Mouse (Mus musculus): ENCODE measurements around the gene Itgb5.

The Itgb5 gene

GRCm38 (mm10) chr16:33904553-33904952 is 75.1 kb downstream of the Itgb5 start:
- DNase-seq (ENCODE audit: extremely low spot score), result no peak

DNA sequence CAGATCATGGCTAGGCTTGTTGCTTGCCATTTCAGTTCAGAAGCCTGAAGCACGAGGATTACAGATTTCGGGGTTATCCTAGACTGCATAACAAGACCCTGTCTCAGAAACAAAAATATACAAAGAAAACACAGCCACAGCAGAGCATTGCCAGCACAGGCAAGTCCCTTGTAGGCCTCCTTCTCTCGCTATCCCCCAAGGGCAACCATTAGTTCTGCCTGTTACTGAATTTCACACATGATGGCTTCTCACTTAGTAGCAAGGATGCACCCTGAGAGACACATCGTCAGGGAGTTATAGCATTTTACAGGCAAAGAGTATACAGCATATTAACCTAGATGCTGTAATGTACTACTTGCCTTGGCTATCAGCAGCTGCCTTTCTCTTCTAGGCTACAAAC is 78.8 kb downstream of the Itgb5 start:
- DNase-seq (ENCODE audit: extremely low spot score), result no peak

- no peak for DNase-seq (ENCODE audit: extremely low spot score)
Observed at GRCm38 (mm10) chr16:33914997-33915396, 85.5 kb downstream of the Itgb5 start.

GRCm38 (mm10) chr16:33916473-33917251 is 87.2 kb downstream of the Itgb5 start:
- no peak for DNase-seq (ENCODE audit: extremely low spot score)

DNA sequence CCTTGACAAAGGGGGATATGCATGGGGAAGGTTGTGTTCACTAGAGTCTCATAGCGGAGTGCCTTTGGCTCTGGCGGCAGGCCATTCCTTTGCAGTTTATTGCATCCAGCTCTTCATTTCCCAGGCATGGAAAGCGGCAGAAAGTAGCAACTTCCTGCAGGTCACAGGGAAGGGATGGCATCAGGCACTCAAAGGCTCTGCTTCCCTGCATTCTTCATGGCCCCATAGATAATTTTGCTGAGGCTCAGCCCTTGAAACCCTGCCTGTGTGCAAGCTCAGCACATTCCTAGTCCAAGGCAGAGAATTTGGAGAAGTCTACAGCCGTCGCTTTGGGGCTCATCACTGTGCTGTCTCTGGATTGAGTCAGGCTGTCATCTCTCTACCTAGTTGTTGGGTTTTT is 87.9 kb downstream of the Itgb5 start:
- no peak for DNase-seq (ENCODE audit: extremely low spot score)

DNA sequence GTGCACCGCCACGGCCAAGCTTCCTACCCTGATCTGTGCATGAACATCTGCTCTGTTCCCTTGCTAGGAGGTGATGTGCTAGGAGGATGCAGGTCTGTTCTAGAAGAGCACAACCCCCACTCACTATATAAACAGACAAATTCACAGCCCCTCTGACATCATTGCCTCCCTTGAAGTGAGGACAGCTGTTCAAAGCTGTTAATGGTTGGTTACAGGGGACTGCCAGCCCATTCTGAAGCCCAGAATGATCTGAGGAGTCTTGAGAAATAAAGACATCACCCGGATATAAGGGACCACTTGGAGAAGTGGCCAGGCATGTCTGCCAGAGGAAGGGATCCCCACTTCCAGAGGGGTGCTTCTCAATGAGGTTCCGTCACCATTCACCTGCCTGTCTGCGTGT is 88.5 kb downstream of the Itgb5 start:
- no peak for DNase-seq (ENCODE audit: extremely low spot score)

DNA sequence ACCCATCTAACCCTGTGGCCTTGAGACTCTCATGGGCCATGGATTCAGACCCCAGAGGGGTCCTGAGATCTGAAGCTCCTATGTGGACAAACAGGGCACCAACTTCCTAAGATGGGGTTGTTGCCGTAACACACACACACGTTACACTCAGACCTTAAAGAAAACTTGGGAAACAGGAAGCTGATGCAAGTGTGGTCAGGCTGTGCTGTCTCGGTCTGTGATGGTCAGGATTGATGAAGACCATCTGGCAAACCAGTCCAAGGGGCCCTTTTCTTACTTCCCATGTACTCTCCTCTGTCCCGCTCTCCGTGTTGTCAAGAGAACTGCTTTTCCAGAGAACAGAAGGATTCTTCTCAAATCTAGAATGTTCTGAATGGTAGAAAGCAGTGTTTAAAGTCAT is 92.0 kb downstream of the Itgb5 start:
- DNase-seq (ENCODE audit: extremely low spot score), result no peak

- no peak for DNase-seq (ENCODE audit: extremely low spot score)
Observed at GRCm38 (mm10) chr16:33922111-33923000, 92.9 kb downstream of the Itgb5 start.

DNA sequence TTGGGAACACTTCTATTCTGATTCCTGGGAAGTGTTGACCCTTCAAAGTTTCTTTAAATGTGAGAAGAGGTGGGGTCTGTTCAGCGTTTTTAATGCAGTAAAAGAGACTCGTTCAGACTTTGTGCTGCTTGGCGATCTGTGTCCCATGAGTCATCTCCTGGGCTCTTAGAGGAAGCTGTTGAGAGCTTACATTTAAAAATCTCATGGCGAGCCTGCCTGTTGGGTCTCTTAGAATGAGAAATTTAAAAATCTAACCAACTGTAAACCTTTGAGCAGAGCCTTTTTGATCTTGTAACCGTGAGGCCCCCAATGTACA is 93.5 kb downstream of the Itgb5 start:
- DNase-seq (ENCODE audit: extremely low spot score), result no peak

GRCm38 (mm10) chr16:33923758-33924157 is 94.3 kb downstream of the Itgb5 start:
- no peak for DNase-seq (ENCODE audit: extremely low spot score)

GRCm38 (mm10) chr16:33927263-33927824 is 97.9 kb downstream of the Itgb5 start:
- DNase-seq (ENCODE audit: extremely low spot score), result no peak

DNA sequence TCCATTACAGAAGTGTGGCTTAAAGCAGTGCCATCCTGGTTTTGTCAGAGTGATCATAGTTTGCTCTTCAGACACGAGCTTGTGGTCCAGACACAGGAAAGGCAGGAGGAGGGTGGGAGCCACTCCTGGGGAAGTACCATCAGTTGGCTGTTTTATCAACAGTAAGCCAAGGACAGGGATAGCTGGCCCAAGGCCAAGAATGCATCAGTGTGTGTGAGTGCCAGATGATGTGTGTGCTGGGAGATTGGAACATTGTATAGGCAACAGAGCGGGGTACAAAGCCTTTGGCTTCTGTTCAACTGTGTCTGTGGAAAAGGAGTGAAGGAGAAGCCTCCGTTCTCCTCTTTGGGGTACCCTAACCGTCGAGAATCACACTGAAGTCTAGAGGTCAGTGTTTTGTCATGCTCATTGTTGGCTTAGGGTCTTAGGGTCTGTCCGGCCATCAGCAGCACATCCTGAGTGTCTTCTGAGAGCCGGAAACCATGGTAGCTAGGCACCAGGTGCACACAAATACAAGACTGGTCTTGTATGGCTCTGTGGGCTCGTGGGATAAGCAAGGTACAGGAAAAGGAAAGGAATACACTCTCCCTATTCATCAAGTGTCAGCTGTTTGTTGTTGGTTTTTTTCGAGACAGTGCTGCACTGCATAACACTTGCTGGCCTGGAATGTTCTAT is 99.5 kb downstream of the Itgb5 start:
- DNase-seq (ENCODE audit: extremely low spot score), result no peak

DNA sequence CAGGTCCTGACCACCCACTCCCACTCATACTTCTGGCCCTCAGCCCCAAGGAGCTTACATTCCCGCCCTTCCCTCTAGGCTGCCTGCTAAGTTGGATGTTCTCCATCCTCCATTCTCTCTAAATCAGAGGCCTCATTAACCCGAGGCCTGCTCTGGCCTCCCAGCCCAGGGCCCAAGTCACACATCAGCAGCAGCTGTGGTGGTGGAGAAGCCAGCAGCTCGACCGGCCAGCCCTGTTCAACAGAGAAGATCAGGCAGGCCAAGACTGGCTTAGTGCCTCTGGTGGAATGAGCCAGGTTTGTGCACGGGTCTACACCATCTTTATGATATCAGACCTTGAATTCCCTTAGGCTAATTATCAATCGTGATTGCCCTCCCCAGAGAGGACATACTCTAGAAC is 101.3 kb downstream of the Itgb5 start:
- no peak for DNase-seq (ENCODE audit: extremely low spot score)

DNA sequence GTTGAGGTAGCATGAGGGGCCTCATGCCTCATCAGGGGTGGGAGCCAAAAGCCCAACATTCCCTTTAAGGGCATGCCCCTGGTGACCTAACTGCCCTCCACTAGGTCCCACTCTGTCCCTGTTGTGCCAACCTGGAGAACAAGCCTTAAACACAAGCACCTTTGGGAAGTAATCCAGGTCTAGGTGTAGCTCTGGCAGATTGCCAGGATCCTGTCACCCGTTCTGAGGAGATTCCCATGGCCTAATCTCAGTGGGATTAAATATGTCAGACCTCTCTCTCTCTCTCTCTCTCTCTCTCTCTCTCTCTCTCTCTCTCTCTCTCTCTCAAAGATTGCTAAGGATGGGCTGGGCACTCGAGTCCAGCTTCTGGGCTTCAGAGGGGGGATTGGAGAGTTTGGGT is 102.2 kb downstream of the Itgb5 start:
- no peak for DNase-seq (ENCODE audit: extremely low spot score)

DNA sequence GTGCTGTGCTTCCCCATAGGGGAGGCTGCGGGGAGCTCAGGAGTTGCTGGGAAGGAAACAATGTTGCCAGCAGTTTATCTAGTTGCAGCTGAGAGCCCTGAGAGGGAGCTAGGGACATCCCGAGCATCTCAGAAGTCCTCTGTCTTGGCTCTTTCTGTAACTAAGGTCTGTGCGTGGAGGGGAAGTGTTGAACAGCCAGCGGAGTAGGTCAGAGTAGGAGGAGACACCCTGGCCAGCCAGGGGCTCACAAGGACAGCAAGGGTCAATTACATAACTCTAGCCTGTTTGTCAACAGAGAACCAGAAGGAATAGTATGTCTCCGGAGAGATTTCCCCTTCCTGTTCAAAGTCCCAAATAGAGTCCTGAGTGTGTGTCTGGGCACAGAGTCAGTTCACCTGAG is 102.7 kb downstream of the Itgb5 start:
- no peak for DNase-seq (ENCODE audit: extremely low spot score)

- no peak for DNase-seq (ENCODE audit: extremely low spot score)
Observed at GRCm38 (mm10) chr16:33933411-33933810, 103.9 kb downstream of the Itgb5 start.

DNA sequence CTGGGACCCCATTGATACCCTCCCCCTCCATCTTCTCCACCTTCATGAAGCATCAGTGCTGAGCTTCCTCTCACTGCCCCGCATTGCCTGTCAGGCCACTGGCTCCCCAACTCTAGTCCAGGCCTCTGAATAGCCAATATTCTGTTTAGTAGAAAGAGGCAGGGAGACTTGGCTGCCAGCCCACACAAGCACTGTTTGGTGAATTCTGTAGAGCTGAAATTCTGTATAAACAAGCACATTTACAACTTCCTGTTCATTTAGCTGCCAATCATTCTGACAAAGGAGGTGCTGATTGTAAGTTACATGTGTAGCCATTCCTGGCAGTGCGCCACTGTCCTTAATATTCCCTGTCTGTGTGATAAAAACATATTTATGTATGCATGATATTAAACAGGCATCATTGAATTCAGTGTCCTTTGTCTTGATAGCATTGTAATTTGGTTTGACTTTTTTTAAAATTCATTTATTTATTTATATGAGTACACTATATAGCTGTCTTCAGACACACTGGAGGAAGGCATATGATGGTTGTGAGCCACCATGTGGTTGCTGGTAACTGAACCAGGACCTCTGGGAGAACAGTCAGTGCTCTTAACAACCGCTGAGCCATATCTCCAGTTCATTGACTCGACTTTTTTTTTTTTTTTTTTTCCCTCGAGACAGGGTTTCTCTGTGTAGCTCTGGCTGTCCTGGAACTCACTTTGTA is 105.4 kb downstream of the Itgb5 start:
- no peak for DNase-seq (ENCODE audit: extremely low spot score)

- DNase-seq (ENCODE audit: extremely low spot score), result no peak
Observed at GRCm38 (mm10) chr16:33935407-33935785, 105.9 kb downstream of the Itgb5 start.

DNA sequence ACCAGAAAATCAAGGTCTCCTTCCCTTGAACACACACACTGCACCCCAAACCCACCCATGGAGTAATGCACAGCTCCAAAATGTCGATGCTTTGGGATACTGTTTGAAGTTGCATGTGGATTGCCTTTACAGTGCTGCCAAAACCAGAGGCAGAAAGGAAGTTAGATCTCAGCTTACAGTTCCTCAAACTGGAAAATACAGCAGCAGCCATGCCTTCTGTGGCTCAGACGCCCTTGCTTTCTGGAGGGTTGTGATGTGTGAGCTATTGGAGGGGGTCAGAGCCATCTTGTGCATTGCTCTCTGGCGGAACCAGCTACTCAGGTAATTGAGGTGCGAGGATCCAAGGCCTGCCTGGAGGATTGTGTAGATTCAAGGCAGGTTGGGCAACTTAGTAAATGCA is 107.4 kb downstream of the Itgb5 start:
- no peak for DNase-seq (ENCODE audit: extremely low spot score)

DNA sequence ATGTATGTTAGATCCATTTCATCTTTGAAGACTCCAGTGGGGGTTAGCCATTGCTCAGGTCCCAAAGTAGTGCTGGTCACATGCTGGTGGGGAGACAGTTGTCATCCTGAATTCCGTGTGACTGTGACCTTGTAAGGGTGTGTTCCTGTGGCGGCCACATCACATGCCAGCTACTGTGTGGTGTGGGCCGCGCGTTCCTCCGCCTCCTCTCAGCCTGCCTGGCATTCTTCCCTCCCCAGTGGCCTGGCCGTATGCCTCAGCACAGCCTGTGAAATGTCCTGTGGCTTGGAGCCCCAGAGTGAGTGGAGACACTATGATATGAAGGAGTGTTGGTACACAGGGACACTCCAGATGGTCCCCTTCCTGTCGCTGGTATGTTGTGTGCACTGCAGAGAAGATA is 108.1 kb downstream of the Itgb5 start:
- no peak for DNase-seq (ENCODE audit: extremely low spot score)

DNA sequence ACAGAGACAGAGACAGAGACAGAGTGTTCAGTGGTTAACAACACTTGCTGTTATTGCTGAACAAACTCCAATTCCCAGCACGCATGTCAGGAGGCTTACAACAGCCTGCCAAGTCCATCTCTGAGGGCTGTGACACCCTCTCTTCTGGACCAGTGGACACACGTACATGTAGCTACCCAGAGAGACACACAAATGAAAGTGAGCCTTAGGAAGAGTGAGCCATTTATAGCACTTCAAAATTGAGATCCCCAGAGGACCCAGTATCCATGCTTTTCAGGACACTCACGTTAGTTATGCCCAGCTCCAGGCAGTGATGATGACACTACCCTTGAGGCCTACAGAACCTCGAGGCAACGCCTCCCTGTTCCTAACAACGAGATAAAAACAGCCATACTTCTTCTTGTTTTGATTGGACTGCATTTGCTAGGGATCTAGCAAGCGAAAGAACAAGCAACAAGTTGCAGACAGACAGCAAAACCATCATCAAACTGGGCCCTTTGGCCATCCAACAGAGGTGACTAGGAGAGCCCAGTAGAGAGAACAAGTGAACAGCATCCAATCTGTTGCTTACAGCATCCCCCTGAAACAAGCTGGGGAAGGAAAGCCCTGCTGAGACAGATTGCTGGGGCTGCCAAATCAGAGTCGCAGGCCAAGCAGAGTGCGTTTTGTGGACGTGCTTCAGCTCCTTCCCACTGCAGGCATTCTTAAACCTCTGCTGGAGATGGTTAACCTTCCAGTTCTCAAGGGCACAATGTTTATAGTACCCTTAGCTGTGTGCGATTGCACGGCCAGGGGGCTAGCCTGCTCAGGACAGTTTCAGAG is 109.1 kb downstream of the Itgb5 start:
- DNase-seq (ENCODE audit: extremely low spot score), result no peak
